Mouse (Mus musculus): ENCODE measurements at regions not wholly inside any gene's neighbourhood (a gene's known extent, or its start where the extent isn't known, plus 50 kb on each side); places are given as distances from the start of the nearest gene placed in this dataset.

GRCm38 (mm10) chr17:63758817-63759404 is 104.0 kb upstream of the Fer start:
- no peak overlapping the region for H3K27ac ChIP-seq (ENCODE audit: low read depth, low read length)
- no peak overlapping the region for H3K9ac ChIP-seq (ENCODE audit: low read length)
- no peaks in the 10 kb centered on the region for H3K9me3 ChIP-seq (ENCODE audit: control insufficient read depth, low read length)
- no peaks in the 10 kb centered on the region for H3K36me3 ChIP-seq (ENCODE audit: control insufficient read depth, insufficient read depth, low read length)
- ATAC-seq (ENCODE audit: low FRiP score) (no peak), DNase-seq (ENCODE audit: low spot score, missing footprints) (no peak)
- no peaks in the 10 kb centered on the region for H3K4me1 ChIP-seq (ENCODE audit: control insufficient read depth, insufficient read depth, low read length)
- H3K4me3 ChIP-seq (ENCODE audit: low read depth, low read length), result no peak overlapping the region
- 85% methylated on average over 7 of the region's 7 CpGs for WGBS
- no peaks in the 10 kb centered on the region for H3K27me3 ChIP-seq (ENCODE audit: control insufficient read depth, insufficient read depth, low read length)
- no peak overlapping the region for H3K4me2 ChIP-seq

- WGBS, result 96% methylated on average over 5 of the region's 5 CpGs
Measured at GRCm38 (mm10) chr17:63761058-63761457, 101.8 kb upstream of the Fer start.

GRCm38 (mm10) chr17:63771111-63771510 is 91.8 kb upstream of the Fer start:
- ATAC-seq (ENCODE audit: low FRiP score) (no peak), DNase-seq (ENCODE audit: low spot score, missing footprints) (no peak)
- Histone ChIP-seq H3K36me3 (ENCODE audit: control insufficient read depth, insufficient read depth, low read length) (no peaks in the 10 kb centered on the region), H3K4me2 (no peak overlapping the region), H3K9ac (ENCODE audit: low read length) (no peak overlapping the region), H3K4me3 (ENCODE audit: low read depth, low read length) (no peak overlapping the region), H3K9me3 (ENCODE audit: control insufficient read depth, low read length) (no peaks in the 10 kb centered on the region; the same call in 1 of the 2 replicates), H3K27ac (ENCODE audit: low read depth, low read length) (no peak overlapping the region), H3K4me1 (ENCODE audit: control insufficient read depth, insufficient read depth, low read length) (no peaks in the 10 kb centered on the region), H3K27me3 (ENCODE audit: control insufficient read depth, insufficient read depth, low read length) (no peaks in the 10 kb centered on the region)
- 95% methylated on average over 6 of the region's 6 CpGs for WGBS

More at GRCm38 (mm10) chr17:63761058-63761457, 101.8 kb upstream of the Fer start:
- Histone ChIP-seq H3K27me3 (ENCODE audit: control insufficient read depth, insufficient read depth, low read length) (no peaks in the 10 kb centered on the region), H3K4me1 (ENCODE audit: control insufficient read depth, insufficient read depth, low read length) (no peaks in the 10 kb centered on the region), H3K36me3 (ENCODE audit: control insufficient read depth, insufficient read depth, low read length) (no peaks in the 10 kb centered on the region), H3K27ac (ENCODE audit: low read depth, low read length) (no peak overlapping the region), H3K9me3 (ENCODE audit: control insufficient read depth, low read length) (no peaks in the 10 kb centered on the region), H3K4me3 (ENCODE audit: low read depth, low read length) (no peak overlapping the region), H3K4me2 (no peak overlapping the region), H3K9ac (ENCODE audit: low read length) (no peak overlapping the region)
- ATAC-seq (ENCODE audit: low FRiP score) (no peak), DNase-seq (ENCODE audit: low spot score, missing footprints) (no peak)

- DNase-seq (ENCODE audit: low spot score, missing footprints) (no peak), ATAC-seq (ENCODE audit: low FRiP score) (no peak)
- Histone ChIP-seq H3K9me3 (ENCODE audit: control insufficient read depth, low read length) (no peaks in the 10 kb centered on the region), H3K9ac (ENCODE audit: low read length) (no peak overlapping the region), H3K36me3 (ENCODE audit: control insufficient read depth, insufficient read depth, low read length) (no peaks in the 10 kb centered on the region), H3K4me1 (ENCODE audit: control insufficient read depth, insufficient read depth, low read length) (no peaks in the 10 kb centered on the region), H3K27ac (ENCODE audit: low read depth, low read length) (no peak overlapping the region), H3K27me3 (ENCODE audit: control insufficient read depth, insufficient read depth, low read length) (no peaks in the 10 kb centered on the region), H3K4me3 (ENCODE audit: low read depth, low read length) (no peak overlapping the region), H3K4me2 (no peak overlapping the region)
- 81% methylated on average over 19 of the region's 19 CpGs for WGBS
Measured at GRCm38 (mm10) chr17:63784381-63785116, 78.3 kb upstream of the Fer start.

- no peak for ATAC-seq (ENCODE audit: low FRiP score)
- Histone ChIP-seq H3K27me3 (ENCODE audit: control insufficient read depth, insufficient read depth, low read length) (no peaks in the 10 kb centered on the region), H3K27ac (ENCODE audit: low read depth, low read length) (no peak overlapping the region), H3K9ac (ENCODE audit: low read length) (no peak overlapping the region), H3K4me2 (no peak overlapping the region), H3K4me3 (ENCODE audit: low read depth, low read length) (no peak overlapping the region), H3K9me3 (ENCODE audit: control insufficient read depth, low read length) (no peaks in the 10 kb centered on the region), H3K36me3 (ENCODE audit: control insufficient read depth, insufficient read depth, low read length) (no peaks in the 10 kb centered on the region), H3K4me1 (ENCODE audit: control insufficient read depth, insufficient read depth, low read length) (no peaks in the 10 kb centered on the region)
- 86% methylated on average over 11 of the region's 11 CpGs for WGBS
- no peak for DNase-seq (ENCODE audit: low spot score, missing footprints)
Measured at GRCm38 (mm10) chr17:63786444-63786843, 76.4 kb upstream of the Fer start.

GRCm38 (mm10) chr17:63794352-63794751 is 68.5 kb upstream of the Fer start:
- Histone ChIP-seq H3K27ac (ENCODE audit: low read depth, low read length) (no peak overlapping the region), H3K27me3 (ENCODE audit: control insufficient read depth, insufficient read depth, low read length) (no peaks in the 10 kb centered on the region), H3K4me1 (ENCODE audit: control insufficient read depth, insufficient read depth, low read length) (no peaks in the 10 kb centered on the region), H3K36me3 (ENCODE audit: control insufficient read depth, insufficient read depth, low read length) (no peaks in the 10 kb centered on the region), H3K9me3 (ENCODE audit: control insufficient read depth, low read length) (no peaks in the 10 kb centered on the region), H3K4me3 (ENCODE audit: low read depth, low read length) (no peak overlapping the region), H3K4me2 (no peak overlapping the region), H3K9ac (ENCODE audit: low read length) (no peak overlapping the region)
- 78% methylated on average over 6 of the region's 6 CpGs for WGBS
- ATAC-seq (ENCODE audit: low FRiP score) (no peak), DNase-seq (ENCODE audit: low spot score, missing footprints) (no peak)

GRCm38 (mm10) chr17:63798381-63798780 is 64.5 kb upstream of the Fer start:
- H3K4me1 ChIP-seq (ENCODE audit: control insufficient read depth, insufficient read depth, low read length), result no peaks in the 10 kb centered on the region
- 92% methylated on average over 6 of the region's 6 CpGs for WGBS

GRCm38 (mm10) chr17:63798961-63799531 is 63.8 kb upstream of the Fer start:
- no peak for DNase-seq (ENCODE audit: low spot score, missing footprints)
- H3K9me3 ChIP-seq (ENCODE audit: control insufficient read depth, low read length), result no peaks in the 10 kb centered on the region
- H3K4me1 ChIP-seq (ENCODE audit: control insufficient read depth, insufficient read depth, low read length), result no peaks in the 10 kb centered on the region
- H3K27ac ChIP-seq (ENCODE audit: low read depth, low read length), result no peak overlapping the region
- H3K4me2 ChIP-seq, result no peak overlapping the region
- ATAC-seq (ENCODE audit: low FRiP score), result no peak
- H3K9ac ChIP-seq (ENCODE audit: low read length), result no peak overlapping the region
- H3K27me3 ChIP-seq (ENCODE audit: control insufficient read depth, insufficient read depth, low read length), result no peaks in the 10 kb centered on the region
- WGBS, result 93% methylated on average over 6 of the region's 6 CpGs
- H3K4me3 ChIP-seq (ENCODE audit: low read depth, low read length), result no peak overlapping the region
- H3K36me3 ChIP-seq (ENCODE audit: control insufficient read depth, insufficient read depth, low read length), result no peaks in the 10 kb centered on the region

More at GRCm38 (mm10) chr17:63798381-63798780, 64.5 kb upstream of the Fer start:
- ATAC-seq (ENCODE audit: low FRiP score) (no peak), DNase-seq (ENCODE audit: low spot score, missing footprints) (no peak)
- no peaks in the 10 kb centered on the region for H3K27me3 ChIP-seq (ENCODE audit: control insufficient read depth, insufficient read depth, low read length)
- no peaks in the 10 kb centered on the region for H3K36me3 ChIP-seq (ENCODE audit: control insufficient read depth, insufficient read depth, low read length)
- no peak overlapping the region for H3K4me3 ChIP-seq (ENCODE audit: low read depth, low read length)
- H3K9ac ChIP-seq (ENCODE audit: low read length), result no peak overlapping the region
- no peak overlapping the region for H3K4me2 ChIP-seq
- H3K27ac ChIP-seq (ENCODE audit: low read depth, low read length), result no peak overlapping the region
- H3K9me3 ChIP-seq (ENCODE audit: control insufficient read depth, low read length), result no peaks in the 10 kb centered on the region

- DNase-seq (ENCODE audit: low spot score, missing footprints) (no peak), ATAC-seq (ENCODE audit: low FRiP score) (no peak)
- Histone ChIP-seq H3K4me2 (no peak overlapping the region), H3K27me3 (ENCODE audit: control insufficient read depth, insufficient read depth, low read length) (no peaks in the 10 kb centered on the region), H3K9ac (ENCODE audit: low read length) (no peak overlapping the region), H3K9me3 (ENCODE audit: control insufficient read depth, low read length) (no peaks in the 10 kb centered on the region), H3K27ac (ENCODE audit: low read depth, low read length) (no peak overlapping the region), H3K4me3 (ENCODE audit: low read depth, low read length) (no peak overlapping the region), H3K36me3 (ENCODE audit: control insufficient read depth, insufficient read depth, low read length) (no peaks in the 10 kb centered on the region), H3K4me1 (ENCODE audit: control insufficient read depth, insufficient read depth, low read length) (no peaks in the 10 kb centered on the region)
- WGBS, result 84% methylated on average over 9 of the region's 9 CpGs
Measured at GRCm38 (mm10) chr17:63801411-63801810, 61.5 kb upstream of the Fer start.
